Mouse (Mus musculus) thymus, adult 2 months (tissue): ENCODE measurements around the gene Igfbp6.

ENCODE experiments used
- CTCF ChIP-seq: fragments of 200-500 bp; IDR thresholded peaks from 2 replicates; pipeline ENCODE4 v1.5.1; 2012; ENCODE audit warnings: mild to moderate bottlenecking, control low read depth, low read length, moderate library complexity, borderline replicate concordance; ENCODE audit not compliant: control insufficient read depth, poor library complexity, insufficient read depth; ENCODE audit errors: extremely low read depth
- POLR2A ChIP-seq: fragments of 200-500 bp; IDR thresholded peaks from 2 replicates; pipeline ENCODE4 v1.6.1; 2012; ENCODE audit warnings: mild to moderate bottlenecking, low read length, control low read depth, moderate library complexity; ENCODE audit not compliant: control insufficient read depth, poor library complexity, insufficient read depth; ENCODE audit errors: extremely low read depth

GRCm38 (mm10) chr15:102188096-102188495 is 43.9 kb downstream of the Igfbp6 start:
- TF ChIP-seq POLR2A (no peak), CTCF (no peak)
